13 mouse cellular contexts compared by ENCODE assay signal in the genomic region with DNA sequence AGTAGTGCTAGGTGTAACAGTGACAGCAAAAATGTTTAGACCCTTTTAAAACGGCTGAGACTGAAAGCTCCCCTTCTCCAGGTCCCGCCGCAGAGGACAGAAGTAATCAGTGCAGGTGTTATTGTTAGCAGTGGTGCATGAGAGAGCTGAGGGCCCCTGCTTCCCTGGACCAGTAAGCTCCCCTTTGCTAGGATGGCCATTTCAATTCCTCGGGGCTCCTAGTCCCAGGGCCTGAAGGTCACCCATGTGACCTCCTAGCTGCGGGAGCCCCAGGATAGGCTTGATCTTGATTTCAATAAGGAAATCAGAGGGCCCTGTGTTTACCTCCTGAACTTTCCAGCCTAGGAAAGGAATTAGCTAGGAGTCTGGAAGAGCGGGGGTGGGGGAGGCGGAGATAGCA. TPM values are rescaled to one million over a fixed set of nuclear protein-coding genes. Genes with fewer than 3 reads are reported as not detected.
A peak's percentile ranks its signal among the peaks of the same experiment; 100 is the strongest.
DNase-seq lines count a peak whose midpoint lies in the region; ATAC-seq and TF ChIP-seq lines count a peak whose summit lies in the region.
"Had no signal": no experiment of that assay in that cellular context is flagged by ENCODE, and none has a peak within 500 bp of the region (broad histone marks: within the 10 kb centered on the region; RNA-seq: fewer than 3 reads in every experiment).

No protein-coding gene starts in this region.

- H3K36me3 ChIP-seq in embryonic facial prominence, embryonic 15.5 days: no peaks in the 10 kb centered on the region
- H3K36me3 ChIP-seq in hindbrain, embryonic 15.5 days: no peaks in the 10 kb centered on the region
- H3K36me3 ChIP-seq in midbrain, embryonic 14.5 days (ENCODE audit: control insufficient read depth, insufficient read depth, low read length): peaks cover 18% of the 10 kb centered on the region
- H3K36me3 ChIP-seq: liver, embryonic 12.5 days had no signal

- WGBS in embryonic facial prominence, embryonic 15.5 days: 13% methylated on average over 7 of the region's 7 CpGs
- WGBS in hindbrain, embryonic 15.5 days: 8% methylated on average over 7 of the region's 7 CpGs
- 3% methylated on average over 7 of the region's 7 CpGs for WGBS in midbrain, embryonic 14.5 days

- H3K9me3 ChIP-seq in embryonic facial prominence, embryonic 15.5 days (replicated peaks): no peaks in the 10 kb centered on the region
- H3K9me3 ChIP-seq in hindbrain, embryonic 15.5 days: no peaks in the 10 kb centered on the region
- no peaks in the 10 kb centered on the region for H3K9me3 ChIP-seq in midbrain, embryonic 14.5 days (ENCODE audit: control insufficient read depth, low read length)
- H3K9me3 ChIP-seq: liver, embryonic 12.5 days had no signal

- TF ChIP-seq POLR2A in cortical plate, adult 2 months (IDR thresholded peaks at IDR 0.05; ENCODE audit: extremely low read depth, insufficient read depth, low read length): no peak

- H3K27me3 ChIP-seq in embryonic facial prominence, embryonic 15.5 days: peaks cover 80% of the 10 kb centered on the region
- H3K27me3 ChIP-seq in hindbrain, embryonic 15.5 days: no peaks in the 10 kb centered on the region
- H3K27me3 ChIP-seq in midbrain, embryonic 14.5 days (ENCODE audit: control insufficient read depth, insufficient read depth, low read length): no peaks in the 10 kb centered on the region

- no peak overlapping the region for H3K9ac ChIP-seq in embryonic facial prominence, embryonic 15.5 days
- peak overlapping the region; percentile 36 for H3K9ac ChIP-seq in hindbrain, embryonic 15.5 days
- peak overlapping the region; percentile 56 for H3K9ac ChIP-seq in midbrain, embryonic 14.5 days (replicated peaks; ENCODE audit: low read length)
- H3K9ac ChIP-seq: liver, embryonic 12.5 days had no signal

- peak overlapping the region; percentile 57; the same call in 1 of the 2 replicates for H3K27ac ChIP-seq in cortical plate, adult 2 months (ENCODE audit: insufficient read depth, low read length)
- H3K27ac ChIP-seq in embryonic facial prominence, embryonic 15.5 days (replicated peaks): no peak overlapping the region
- peak overlapping the region; percentile 69 for H3K27ac ChIP-seq in hindbrain, embryonic 15.5 days (replicated peaks)
- peak overlapping the region; percentile 82 for H3K27ac ChIP-seq in midbrain, embryonic 14.5 days (replicated peaks; ENCODE audit: low read depth, low read length)
- H3K27ac ChIP-seq: liver, embryonic 12.5 days; macrophage had no signal

- H3K4me3 ChIP-seq in cortical plate, adult 2 months (ENCODE audit: insufficient read depth, low read length): peak overlapping the region; percentile 35
- peak overlapping the region; percentile 16 for H3K4me3 ChIP-seq in embryonic facial prominence, embryonic 15.5 days (replicated peaks)
- peak overlapping the region; percentile 31 for H3K4me3 ChIP-seq in hindbrain, embryonic 15.5 days
- H3K4me3 ChIP-seq in midbrain, embryonic 14.5 days (replicated peaks; ENCODE audit: low read depth, low read length): peak overlapping the region; percentile 34
- H3K4me3 ChIP-seq: liver, embryonic 12.5 days had no signal

- TF ChIP-seq CTCF in cortical plate, adult 2 months (IDR thresholded peaks at IDR 0.05; ENCODE audit: extremely low read depth, insufficient read depth, low read length): no peak

- DNase-seq in midbrain, embryonic 14.5 days: no peak
- DNase-seq in cerebellum, postnatal 36 days: no peak
- DNase-seq in Muller cell, postnatal 12 days (ENCODE audit: inconsistent ontology term): no peak
- DNase-seq in MN1 (ENCODE audit: low spot score): no peak
- DNase-seq in thymus, postnatal 14 days: no peak
- DNase-seq: gastrocnemius, postnatal 14 days; heart, postnatal 10 days had no signal

- H3K4me2 ChIP-seq in embryonic facial prominence, embryonic 15.5 days (replicated peaks): peak overlapping the region; percentile 30
- peak overlapping the region; percentile 58 for H3K4me2 ChIP-seq in hindbrain, embryonic 15.5 days
- peak overlapping the region; percentile 72 for H3K4me2 ChIP-seq in midbrain, embryonic 14.5 days (ENCODE audit: low read length)
- H3K4me2 ChIP-seq: liver, embryonic 12.5 days had no signal

- no peak for ATAC-seq in embryonic facial prominence, embryonic 15.5 days (ENCODE audit: insufficient number of reproducible peaks, low FRiP score, low TSS enrichment, low read depth)
- peak; percentile 4; the same call in 1 of the 2 replicates for ATAC-seq in hindbrain, embryonic 15.5 days (ENCODE audit: low FRiP score, low read depth)
- ATAC-seq in midbrain, embryonic 14.5 days (ENCODE audit: low FRiP score, low TSS enrichment): 0 out of 2 replicates have a peak, but pooled peaks have one; percentile 11
- ATAC-seq: liver, embryonic 12.5 days had no signal

- H3K4me1 ChIP-seq in cortical plate, adult 2 months (ENCODE audit: control insufficient read depth, insufficient read depth, low read length): no peaks in the 10 kb centered on the region; the same call in 1 of the 2 replicates
- H3K4me1 ChIP-seq in embryonic facial prominence, embryonic 15.5 days: peaks cover 8% of the 10 kb centered on the region; the same call in 1 of the 2 replicates
- peaks cover 51% of the 10 kb centered on the region for H3K4me1 ChIP-seq in hindbrain, embryonic 15.5 days (replicated peaks)
- H3K4me1 ChIP-seq in midbrain, embryonic 14.5 days (ENCODE audit: control insufficient read depth, insufficient read depth, low read length): peaks cover 55% of the 10 kb centered on the region
- H3K4me1 ChIP-seq: liver, embryonic 12.5 days had no signal

RNA-seq across cellular contexts. Expression of gene Pou3f3, which starts 7.9 kb away (rescaled TPM):
- 37.5 and 39.1 TPM in 2 replicates for polyA plus RNA-seq in cortical plate, adult 2 months (2012; rRNA removed)
- 3.9 and 4.4 TPM in 2 replicates for polyA plus RNA-seq in embryonic facial prominence, embryonic 15.5 days (2015; fragmentation: Nextera tagmentation; extraction: Ambion mirVana)
- polyA plus RNA-seq in hindbrain, embryonic 15.5 days (2015; fragmentation: Nextera tagmentation; extraction: Ambion mirVana): 11.0 and 16.4 TPM in 2 replicates
- polyA plus RNA-seq in midbrain, embryonic 14.5 days (2014; fragmentation: Nextera tagmentation; extraction: Ambion mirVana): 20.0 and 24.5 TPM in 2 replicates
- polyA plus RNA-seq: macrophage; spleen, adult 2 months had no signal
